Mouse (Mus musculus) layer of hippocampus, adult 18-20 months (tissue): ENCODE data around the gene Prss38. TPM values are rescaled to one million over a fixed set of nuclear protein-coding genes. Genes with fewer than 3 reads are reported as not detected.

Experiments used
- DNase-seq, 2 experiments: peaks; one replicate each; pipeline ENCODE4 v3.0.0; 2022; ENCODE audit warnings: low spot score in 2 of 2
- long read RNA-seq: library from polyadenylated mRNA; stranded (forward); transcript quantifications from one replicate; pipeline ENCODE4 v2.0.0, GENCODE M21; 2021
- total RNA-seq, 2 experiments: library from RNA; stranded (reverse); gene quantifications; 2 replicates each; pipeline ENCODE4 v1.2.3; 2021

Prss38 gene
- not detected for total RNA-seq
- long read RNA-seq, result 0 reads

DNA sequence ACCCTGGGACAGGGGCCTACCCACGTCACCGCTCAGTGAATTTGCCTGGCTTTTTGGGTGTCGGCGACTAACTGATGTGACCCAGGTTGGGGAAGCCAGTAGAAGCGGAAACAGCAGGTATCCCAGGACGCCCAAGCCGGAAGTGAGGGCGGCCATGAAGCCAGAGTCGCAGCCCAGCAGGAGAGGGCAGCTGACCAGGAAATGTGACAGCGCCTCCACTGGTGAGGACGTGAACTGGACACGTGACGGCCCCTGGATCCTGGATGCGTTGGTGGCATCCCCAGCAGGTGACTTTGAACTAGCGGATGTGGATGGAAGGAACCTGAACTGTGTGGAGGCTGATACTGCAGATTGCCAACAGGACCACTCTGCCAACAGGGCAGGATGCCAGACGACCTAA lies at the start of gene Prss38:
Gene Prss38, minus strand, starts transcription at position 183 of the 400 bp plus-strand sequence.
- DNase-seq, result no peak

GRCm38 (mm10) chr11:59423010-59423588 lies 47.6 kb upstream of the Prss38 start:
- DNase-seq, result no peak

DNA sequence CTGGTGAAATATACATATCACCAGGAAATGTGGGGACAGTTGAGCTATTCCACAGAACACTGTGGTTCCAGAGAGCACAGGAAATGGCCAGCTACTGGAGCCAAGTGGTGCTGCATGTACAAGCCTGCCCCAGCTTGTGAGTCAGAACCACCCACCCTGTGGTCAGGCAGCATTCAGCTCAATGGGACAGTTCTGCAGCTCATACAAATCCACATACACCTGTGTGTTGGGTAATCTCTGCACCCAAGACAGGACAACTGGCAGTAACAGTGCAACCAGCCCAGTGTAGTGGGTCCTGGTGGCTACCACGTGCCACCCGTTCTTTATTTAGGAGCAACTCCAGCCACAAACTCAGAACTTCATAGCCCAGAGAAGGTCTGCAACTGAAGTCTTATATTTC lies 46.5 kb upstream of the Prss38 start:
- DNase-seq, result no peak

- DNase-seq, result no peak
These were observed 46.0 kb upstream of the Prss38 start for GRCm38 (mm10) chr11:59421436-59421835.

GRCm38 (mm10) chr11:59418708-59419107 lies 43.3 kb upstream of the Prss38 start:
- no peak for DNase-seq

DNA sequence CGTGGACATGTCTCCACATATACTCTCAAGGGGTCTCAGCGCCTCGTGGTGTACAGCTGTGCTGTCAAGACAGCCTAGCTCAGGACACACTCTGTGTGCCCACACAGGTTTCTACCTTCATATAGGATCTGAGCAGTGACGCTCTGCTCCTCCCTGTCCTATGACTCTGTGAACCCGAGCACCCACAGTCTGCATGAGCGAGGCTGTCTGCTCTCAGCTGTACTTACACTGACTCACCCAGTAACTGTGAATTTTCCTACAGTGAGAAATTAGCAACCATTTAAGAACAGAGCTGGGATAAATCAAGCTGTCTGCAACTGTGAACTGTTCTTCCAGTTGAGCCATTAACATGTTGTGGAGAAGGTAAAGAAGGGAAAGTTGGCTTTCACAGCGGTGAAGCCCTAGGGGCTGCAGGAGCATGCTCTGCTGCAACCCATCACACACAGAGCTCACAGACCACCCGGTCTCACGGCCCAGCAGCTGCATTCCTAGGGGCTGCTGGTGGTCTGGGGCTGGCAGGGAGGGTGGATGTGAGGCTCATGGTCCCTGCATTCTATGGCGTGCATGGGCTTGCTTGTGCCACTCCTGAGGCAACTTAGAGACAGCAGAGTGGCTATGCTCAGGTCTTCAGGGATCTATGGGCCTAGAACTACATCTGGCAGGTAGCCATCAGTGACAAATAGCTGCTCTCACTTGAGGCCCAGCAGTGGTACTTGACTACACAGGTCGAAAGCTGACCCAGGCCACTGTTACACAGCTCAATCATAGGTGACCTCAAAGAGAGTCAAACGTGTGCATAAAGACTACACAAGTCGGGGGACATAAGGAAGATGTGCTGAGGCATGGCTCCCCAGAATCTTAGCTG lies 37.8 kb upstream of the Prss38 start:
- DNase-seq, result peak in 1 of 2 experiments; percentile 19

DNA sequence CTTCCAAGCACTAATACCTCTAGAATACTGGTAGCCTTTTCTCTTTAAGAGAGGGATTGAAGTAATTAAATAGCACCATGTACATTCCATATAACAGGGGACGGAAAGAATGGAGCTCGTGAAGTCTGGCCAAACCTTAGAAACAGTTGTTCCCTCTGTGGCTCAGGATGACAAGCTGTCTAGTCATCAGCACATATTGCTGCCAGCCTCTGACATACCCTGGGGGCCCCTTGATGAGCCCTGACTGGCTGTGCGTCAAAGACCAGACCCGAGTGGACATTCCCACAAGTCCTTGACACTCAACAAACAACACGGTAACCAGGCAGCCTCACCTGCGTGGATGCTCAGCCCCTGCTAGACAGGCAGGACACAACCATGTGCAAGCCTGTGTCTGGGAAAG lies 36.6 kb upstream of the Prss38 start:
- DNase-seq, result no peak

- DNase-seq, result no peak
These were observed 35.4 kb upstream of the Prss38 start for GRCm38 (mm10) chr11:59410851-59411250.

- DNase-seq, result no peak
These were observed 30.3 kb upstream of the Prss38 start for GRCm38 (mm10) chr11:59405761-59406160.

DNA sequence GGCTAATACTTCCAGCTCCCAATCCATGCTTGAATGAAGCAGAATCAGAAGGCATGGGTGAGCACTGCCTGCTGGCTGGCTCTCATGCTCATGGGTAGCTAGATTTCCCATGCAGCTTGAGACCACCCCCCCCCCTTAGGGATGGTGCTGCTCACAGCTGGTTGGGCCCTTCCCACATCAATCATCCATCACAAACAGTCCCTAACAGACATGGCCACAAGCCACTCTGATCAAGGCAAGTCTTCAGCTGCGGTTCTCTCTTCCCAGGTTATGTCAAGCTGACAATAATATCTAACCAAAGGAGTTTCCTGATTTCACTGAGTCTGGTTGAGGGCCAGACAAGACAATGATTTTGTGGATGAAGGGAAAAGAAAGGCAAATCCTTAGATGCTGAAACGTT lies 25.4 kb upstream of the Prss38 start:
- DNase-seq, result no peak

- no peak for DNase-seq
These were observed 24.4 kb upstream of the Prss38 start for GRCm38 (mm10) chr11:59399830-59400229.

DNA sequence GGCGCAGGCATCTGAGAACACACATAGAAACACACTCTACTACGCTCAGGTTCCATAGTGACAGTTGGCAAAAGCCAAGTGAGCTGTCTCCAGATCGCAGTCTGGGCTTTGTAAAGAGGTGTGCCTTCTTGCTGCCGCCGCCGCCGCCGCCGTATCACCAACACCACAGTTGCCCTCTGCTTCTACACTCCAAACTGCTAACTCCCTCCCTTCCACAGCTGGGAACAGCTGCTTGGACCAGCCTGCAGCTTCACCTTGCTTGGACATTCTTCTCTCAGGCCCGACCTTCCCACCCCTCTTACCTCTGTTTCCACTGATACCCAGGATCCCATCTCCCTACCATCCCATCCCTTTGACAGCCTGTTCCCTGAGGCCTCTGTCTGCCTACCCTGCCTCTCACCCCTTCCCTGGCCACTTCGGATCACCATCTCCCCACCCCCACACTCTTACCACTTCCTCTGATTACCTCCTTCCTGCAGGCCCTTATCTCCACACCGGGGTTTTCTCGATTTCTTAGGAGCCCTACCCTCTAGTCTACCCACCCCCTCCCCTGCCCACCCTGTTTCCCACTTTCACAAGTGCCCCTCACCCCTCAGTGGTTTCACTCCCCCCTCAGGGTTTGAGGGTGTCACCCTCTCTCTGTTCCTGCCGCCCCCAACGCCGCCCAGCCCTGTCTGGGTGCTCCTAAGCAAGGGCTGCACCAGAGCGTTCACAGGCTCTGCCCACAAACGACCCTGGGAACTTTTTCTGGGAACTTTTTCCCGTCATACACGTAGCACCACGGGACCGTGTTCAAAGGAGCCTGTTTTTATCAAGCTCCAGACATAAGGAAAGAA lies 22.3 kb upstream of the Prss38 start:
- no peak for DNase-seq

DNA sequence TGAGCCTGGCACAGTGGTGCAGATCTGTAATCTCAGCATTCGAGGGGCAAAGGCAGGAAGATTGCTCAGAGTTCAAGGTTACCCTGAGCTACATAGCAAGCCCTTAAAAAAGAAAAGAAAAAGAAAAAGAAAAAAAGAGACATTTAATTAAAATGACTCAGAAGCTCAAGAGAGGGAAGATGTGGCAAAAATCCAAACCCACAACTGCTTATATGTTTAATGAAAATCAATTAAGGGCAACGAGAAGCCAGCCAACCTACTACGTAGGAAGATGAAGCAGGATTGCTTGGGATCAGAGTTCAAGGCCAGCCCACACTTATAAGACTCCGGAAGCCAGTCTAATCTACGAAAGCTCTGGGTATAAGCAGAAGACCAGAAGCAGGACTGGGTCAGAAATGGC lies 19.0 kb upstream of the Prss38 start:
- no peak for DNase-seq

- DNase-seq, result peak in 1 of 2 experiments; percentile 49
These were observed 18.1 kb upstream of the Prss38 start for GRCm38 (mm10) chr11:59393591-59393990.

DNA sequence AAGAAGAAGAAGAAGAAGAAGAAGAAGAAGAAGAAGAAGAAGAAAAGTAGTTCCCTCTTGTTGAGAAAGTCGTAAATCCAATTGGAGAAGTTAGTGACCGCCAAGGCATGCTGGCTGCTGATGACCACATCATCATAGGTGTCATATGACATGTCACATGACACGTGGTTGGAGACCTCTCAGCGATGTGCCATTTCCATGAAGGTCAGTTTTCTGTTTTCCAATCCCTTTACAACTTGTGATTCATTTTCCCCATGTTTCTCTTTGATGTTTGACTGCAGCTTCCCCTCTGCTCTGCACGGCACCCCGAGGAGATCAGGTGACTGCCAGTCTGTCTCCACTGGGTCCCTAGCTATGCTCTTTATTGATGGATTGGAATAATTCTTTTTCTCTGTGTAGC lies 16.8 kb upstream of the Prss38 start:
- DNase-seq, result no peak

- no peak for DNase-seq
These were observed 15.0 kb upstream of the Prss38 start for GRCm38 (mm10) chr11:59390470-59390869.

DNA sequence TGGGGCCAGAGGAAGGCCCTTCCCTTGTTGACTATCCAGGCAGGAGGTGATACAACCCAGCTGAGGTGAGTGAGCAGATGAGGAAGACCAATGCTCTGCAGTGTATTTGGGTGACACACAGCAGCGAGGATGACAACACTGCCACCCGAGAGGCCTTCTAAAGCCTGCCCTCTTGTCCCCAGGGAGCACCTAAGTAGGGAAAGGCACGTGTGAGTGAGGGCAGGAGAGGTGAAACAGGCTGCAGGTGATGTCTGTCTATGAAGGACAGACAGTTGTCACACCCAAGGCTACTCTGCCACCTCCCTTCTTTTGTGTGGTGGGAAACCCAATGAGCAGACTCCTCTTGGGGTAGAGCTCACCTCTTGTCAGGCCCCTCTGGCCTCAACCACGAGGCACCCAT lies 14.2 kb upstream of the Prss38 start:
- no peak for DNase-seq

DNA sequence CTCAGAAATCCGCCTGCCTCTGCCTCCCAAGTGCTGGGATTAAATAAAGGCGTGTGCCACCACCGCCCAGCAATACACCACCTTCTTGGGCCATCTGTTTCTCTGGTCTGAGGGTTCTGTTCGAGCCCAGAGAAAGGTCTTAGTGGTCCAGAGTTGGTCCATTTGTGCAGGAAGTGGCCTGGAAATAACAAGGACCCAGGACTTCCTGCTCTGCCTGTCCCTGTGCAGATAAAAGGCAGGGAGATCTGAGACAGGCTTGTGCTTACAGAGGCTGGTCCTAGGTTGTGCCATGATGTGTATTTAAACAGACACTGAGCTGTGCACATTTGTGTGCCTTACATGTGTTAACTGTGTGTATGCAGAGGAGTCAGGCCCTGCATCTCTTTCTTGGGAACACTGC lies 13.3 kb upstream of the Prss38 start:
- DNase-seq, result no peak

- DNase-seq, result no peak
These were observed 12.0 kb upstream of the Prss38 start for GRCm38 (mm10) chr11:59387471-59387870.

DNA sequence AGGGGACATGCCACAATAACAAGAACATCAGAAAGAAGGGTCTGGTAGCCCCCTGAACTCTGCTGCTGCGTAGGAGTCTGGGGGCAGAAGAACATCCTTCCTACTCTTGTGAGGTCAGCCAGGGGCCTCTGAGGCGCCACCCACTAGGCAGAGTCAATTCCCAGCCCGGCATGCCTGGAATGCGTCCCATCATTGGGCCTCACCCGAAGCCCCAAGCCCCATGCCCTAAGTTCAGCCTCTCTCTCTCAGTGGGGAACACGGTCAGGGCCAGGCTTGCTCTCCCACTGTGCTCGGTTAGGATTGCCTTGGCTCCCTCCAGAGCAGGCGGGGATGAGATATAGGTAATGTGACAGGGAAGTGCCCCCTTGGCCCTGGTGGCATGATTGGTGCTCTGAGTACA lies 9.7 kb upstream of the Prss38 start:
- no peak for DNase-seq

DNA sequence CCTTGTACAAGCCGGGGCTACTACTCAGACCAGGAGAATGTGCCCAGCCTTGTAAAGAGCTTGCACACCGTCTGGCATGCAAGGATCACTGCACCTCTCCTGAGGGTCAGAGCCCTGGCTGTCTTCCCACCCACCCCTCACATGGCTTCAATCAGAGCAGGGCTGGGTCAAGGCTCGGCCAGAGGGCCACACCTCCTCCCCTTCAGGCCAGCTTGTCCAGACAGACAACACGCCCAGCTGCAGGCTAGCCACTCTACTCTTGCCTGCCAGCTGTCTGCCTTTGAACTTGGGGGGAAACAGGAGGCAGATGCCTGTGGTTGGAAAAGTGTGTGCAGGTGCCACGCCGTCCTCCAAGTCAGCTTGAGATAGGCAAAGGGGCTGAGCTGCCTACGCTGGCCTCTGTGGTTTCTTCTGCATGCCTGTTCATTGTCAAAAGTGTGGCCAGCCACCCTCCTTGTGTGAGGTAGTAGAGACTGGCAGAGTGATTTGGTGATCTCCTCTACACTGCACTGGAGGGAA lies 9.0 kb upstream of the Prss38 start:
- no peak for DNase-seq

DNA sequence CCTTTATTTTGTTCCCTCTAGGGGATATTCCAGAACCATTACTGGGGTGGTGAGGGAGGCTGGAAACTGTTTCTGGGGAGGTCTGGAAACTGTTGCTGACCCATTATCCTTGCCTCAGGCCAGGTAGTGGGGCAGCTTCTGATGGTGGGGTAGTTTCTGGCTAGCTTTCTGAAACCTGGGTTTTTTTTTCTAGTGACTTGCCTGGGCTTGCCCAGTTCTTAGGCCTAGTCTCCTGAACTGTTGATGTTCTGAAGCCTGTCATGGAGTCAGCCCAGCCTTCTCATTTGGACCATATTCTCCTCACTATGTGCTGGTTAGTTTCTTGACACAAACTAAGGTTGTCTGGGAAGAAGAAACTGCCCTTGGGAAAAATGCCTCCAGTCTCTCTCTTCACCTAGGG lies 4.1 kb upstream of the Prss38 start:
- no peak for DNase-seq
